Mouse (Mus musculus) erythroblast, embryonic 14.5 days (primary cell): ENCODE measurements around the gene Emd.

Source experiments
- GATA1 ChIP-seq: IDR thresholded peaks from 2 replicates; pipeline ENCODE4 v1.6.1; 2012; ENCODE audit warnings: low read length, inconsistent platforms, mixed read lengths
- TAL1 ChIP-seq: IDR thresholded peaks from 3 replicates; pipeline ENCODE4 v1.6.1; 2012; ENCODE audit warnings: low read length, inconsistent platforms, mixed read lengths

GRCm38 (mm10) chrX:74245107-74245506 is 9.4 kb upstream of the Emd start:
- TF ChIP-seq GATA1 (no peak), TAL1 (no peak)
